ENCODE assay signal across 9 mouse cellular contexts in the genomic region with DNA sequence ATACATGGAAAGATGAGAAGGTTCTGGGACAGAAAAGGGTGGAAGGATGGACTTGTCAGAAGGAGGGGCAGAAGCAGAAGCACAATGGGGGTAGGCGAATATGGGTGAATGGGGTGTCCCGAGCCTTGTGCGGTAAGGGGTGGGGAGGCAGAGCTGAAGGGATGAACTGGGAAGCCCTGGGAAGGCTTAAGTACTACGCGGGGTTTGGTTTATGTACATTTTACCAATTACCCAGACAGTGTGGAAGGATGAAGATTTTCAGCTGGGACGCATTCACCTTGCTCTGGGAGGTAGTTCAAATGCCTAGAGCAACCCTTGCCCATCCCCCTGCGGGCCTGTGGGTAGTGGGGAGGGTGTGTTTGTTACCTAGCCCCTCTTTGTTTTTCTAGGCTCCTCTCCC. TPM values are rescaled to one million over a fixed set of nuclear protein-coding genes. Genes with fewer than 3 reads are reported as not detected.
A peak's percentile ranks its signal among the peaks of the same experiment; 100 is the strongest.
DNase-seq lines count a peak whose midpoint lies in the region; ATAC-seq and TF ChIP-seq lines count a peak whose summit lies in the region.
"Had no signal": no experiment of that assay in that cellular context is flagged by ENCODE, and none has a peak within 500 bp of the region (broad histone marks: within the 10 kb centered on the region; RNA-seq: fewer than 3 reads in every experiment).

No protein-coding gene starts in this region.

- no peak for DNase-seq in heart, postnatal 36 days
- DNase-seq in G1E (ENCODE audit: low spot score): no peak
- no peak for DNase-seq in heart, postnatal 0 days (ENCODE audit: low spot score)
- no peak for DNase-seq in right cerebral cortex, postnatal 14 days
- no peak for DNase-seq in right cerebral cortex, postnatal 36 days (ENCODE audit: low spot score in 2 of 2)
- DNase-seq in Muller cell, postnatal 12 days (ENCODE audit: inconsistent ontology term): no peak

- peaks cover 32% of the 10 kb centered on the region for H3K36me3 ChIP-seq in heart, embryonic 12.5 days
- H3K36me3 ChIP-seq in G1E (replicated peaks) (peaks cover 37% of the 10 kb centered on the region), macrophage (ENCODE audit: inconsistent target) (0 out of 2 replicates have a peak, but pooled peaks cover 11% of the 10 kb centered on the region)
- peaks cover 24% of the 10 kb centered on the region for H3K36me3 ChIP-seq in heart, postnatal 0 days (replicated peaks; ENCODE audit: control insufficient read depth, insufficient read depth, low read length)

- intact Hi-C loops in heart, postnatal 36 days (cut with DNase I): loop anchor here (2.0 kb wide), 1 partner anchor 103 kb away; a partner anchor contains a TSS

- H3K27ac ChIP-seq in heart, embryonic 12.5 days (ENCODE audit: poor library complexity, severe bottlenecking): no peak overlapping the region
- H3K27ac ChIP-seq in heart, postnatal 0 days (ENCODE audit: low read depth): peak overlapping the region; percentile 67
- peak overlapping the region; percentile 82 for H3K27ac ChIP-seq in macrophage

- 28% methylated on average over 7 of the region's 7 CpGs for WGBS in heart, embryonic 12.5 days
- WGBS in heart, postnatal 0 days: 27% methylated on average over 7 of the region's 7 CpGs
- 62% methylated on average over 7 of the region's 7 CpGs for WGBS in macrophage (ENCODE audit: missing documents)

- peak overlapping the region; percentile 83 for H3K4me3 ChIP-seq in heart, embryonic 12.5 days
- H3K4me3 ChIP-seq in G1E (ENCODE audit: low read depth, low read length) (peak overlapping the region; percentile 80; the same call in 1 of the 2 replicates), macrophage (ENCODE audit: inconsistent target) (peak overlapping the region; percentile 91)
- peak overlapping the region; percentile 67 for H3K4me3 ChIP-seq in heart, postnatal 0 days (ENCODE audit: low read depth, low read length)

- peak overlapping the region; percentile 70 for H3K9ac ChIP-seq in heart, embryonic 12.5 days
- peak overlapping the region; percentile 80 for H3K9ac ChIP-seq in heart, postnatal 0 days (replicated peaks; ENCODE audit: low read depth, low read length)

- no peak for ATAC-seq in heart, embryonic 12.5 days (ENCODE audit: insufficient number of reproducible peaks, low FRiP score)
- ATAC-seq in G1E (ENCODE audit: extremely low read depth, insufficient number of reproducible peaks, low FRiP score, poor library complexity, severe bottlenecking): no peak
- ATAC-seq in heart, postnatal 0 days (ENCODE audit: insufficient read depth, low read depth): no peak

- peaks cover 16% of the 10 kb centered on the region for H3K27me3 ChIP-seq in heart, embryonic 12.5 days (replicated peaks)
- peaks cover 38% of the 10 kb centered on the region for H3K27me3 ChIP-seq in G1E (ENCODE audit: insufficient read depth, low read length)
- no peaks in the 10 kb centered on the region for H3K27me3 ChIP-seq in heart, postnatal 0 days (ENCODE audit: control insufficient read depth, insufficient read depth, low read length)

- TF ChIP-seq CTCF in G1E (IDR thresholded peaks at IDR 0.05; ENCODE audit: low read depth, low read length): no peak
- TF ChIP-seq CTCF in heart, postnatal 0 days (IDR thresholded peaks at IDR 0.05; ENCODE audit: low read depth): no peak

- peak overlapping the region; percentile 81 for H3K4me2 ChIP-seq in heart, embryonic 12.5 days
- peak overlapping the region; percentile 82 for H3K4me2 ChIP-seq in heart, postnatal 0 days (ENCODE audit: low read depth, low read length)

- no peaks in the 10 kb centered on the region for H3K9me3 ChIP-seq in heart, embryonic 12.5 days (replicated peaks)
- no peaks in the 10 kb centered on the region for H3K9me3 ChIP-seq in G1E (replicated peaks)
- H3K9me3 ChIP-seq in heart, postnatal 0 days (replicated peaks; ENCODE audit: control insufficient read depth, low read length): no peaks in the 10 kb centered on the region

- TF ChIP-seq EP300 in heart, postnatal 0 days (IDR thresholded peaks at IDR 0.05; ENCODE audit: low read depth): no peak

- peaks cover 28% of the 10 kb centered on the region for H3K4me1 ChIP-seq in heart, embryonic 12.5 days (replicated peaks)
- peaks cover 54% of the 10 kb centered on the region for H3K4me1 ChIP-seq in G1E (ENCODE audit: insufficient read depth, low read depth, low read length)
- H3K4me1 ChIP-seq in heart, postnatal 0 days (ENCODE audit: control insufficient read depth, insufficient read depth): peaks cover 21% of the 10 kb centered on the region

- H3K79me2 ChIP-seq in macrophage (ENCODE audit: inconsistent target): peaks cover 22% of the 10 kb centered on the region

RNA-seq across cellular contexts. Expression of a gene that starts 0.7 kb away (rescaled TPM):
- 22.6 and 23.1 TPM in 2 replicates for polyA plus RNA-seq in heart, embryonic 12.5 days (2016; fragmentation: Nextera tagmentation; extraction: Ambion mirVana)
- 1 to 10 TPM; 5.2 to 5.3 TPM for total RNA-seq in heart, postnatal 36 days (2021)
- total RNA-seq in G1E (2014; fragmentation: Nextera tagmentation): 61.9 and 93.9 TPM in 2 replicates
- total RNA-seq in G1E (2017): 27.5 and 29.2 TPM in 2 replicates
- polyA plus RNA-seq in G1E (2012): 31.3 and 33.6 TPM in 2 replicates
- 9.5 and 12.3 TPM in 2 replicates for total RNA-seq in heart, postnatal 0 days (2014; rRNA removed; ENCODE audit: low replicate concordance)
- polyA plus RNA-seq in heart, postnatal 0 days (2015; fragmentation: Nextera tagmentation; extraction: Ambion mirVana): 9.5 and 9.7 TPM in 2 replicates
- 10 to 100 TPM; 15.7 to 94.0 (median 36.0) TPM for total RNA-seq in macrophage (2018; cell fraction: chromatin; rRNA removed)
- 10 to 100 TPM; 11.6 to 24.5 (median 21.0) TPM for total RNA-seq in macrophage (2018; cell fraction: cytosol; rRNA removed)
- total RNA-seq in macrophage (2018; cell fraction: nucleus; rRNA removed): 10 to 100 TPM; 15.3 to 66.7 (median 30.6) TPM
- 16.0 to 22.9 TPM (median 16.7 TPM) in 3 replicates for polyA plus RNA-seq in macrophage (2018)

RNA-seq across cellular contexts. Expression of a gene that starts 10.3 kb away (rescaled TPM):
- polyA plus RNA-seq in heart, embryonic 12.5 days (2016; fragmentation: Nextera tagmentation; extraction: Ambion mirVana): 627 and 649 TPM in 2 replicates
- 100 to 1,000 TPM; 326 to 332 TPM for total RNA-seq in heart, postnatal 36 days (2021)
- 270 and 304 TPM in 2 replicates for total RNA-seq in G1E (2014; fragmentation: Nextera tagmentation)
- 565 and 679 TPM in 2 replicates for total RNA-seq in G1E (2017)
- polyA plus RNA-seq in G1E (2012): 547 and 673 TPM in 2 replicates
- total RNA-seq in heart, postnatal 0 days (2014; rRNA removed; ENCODE audit: low replicate concordance): 808 and 961 TPM in 2 replicates
- polyA plus RNA-seq in heart, postnatal 0 days (2015; fragmentation: Nextera tagmentation; extraction: Ambion mirVana): 738 and 763 TPM in 2 replicates
- total RNA-seq in macrophage (2018; cell fraction: chromatin; rRNA removed): 100 to 1,000 TPM in 4 of 26 experiments, 10 to 100 TPM in 22; 18.3 to 159 (median 72.4) TPM
- 100 to 1,000 TPM; 243 to 343 (median 284) TPM for total RNA-seq in macrophage (2018; cell fraction: cytosol; rRNA removed)
- total RNA-seq in macrophage (2018; cell fraction: nucleus; rRNA removed): 100 to 1,000 TPM in 11 of 26 experiments, 10 to 100 TPM in 15; 34.9 to 158 (median 91.0) TPM
- polyA plus RNA-seq in macrophage (2018): 375 to 413 TPM (median 395 TPM) in 3 replicates

RNA-seq across cellular contexts. Expression of a gene that starts 11.1 kb away (rescaled TPM):
- polyA plus RNA-seq in heart, embryonic 12.5 days (2016; fragmentation: Nextera tagmentation; extraction: Ambion mirVana): 1.5 and 1.6 TPM in 2 replicates
- total RNA-seq in heart, postnatal 36 days (2021): 10 to 100 TPM in 1 of 2 experiments, 1 to 10 TPM in 1; 6.6 to 11.1 TPM
- total RNA-seq in G1E (2014; fragmentation: Nextera tagmentation) (12.8 and 13.0 TPM in 2 replicates), G1E (2017) (21.9 and 26.7 TPM in 2 replicates)
- polyA plus RNA-seq in G1E (2012) (32.8 and 36.0 TPM in 2 replicates), macrophage (2018) (0.25 to 0.60 TPM (median 0.41 TPM) in 3 replicates)
- total RNA-seq in heart, postnatal 0 days (2014; rRNA removed; ENCODE audit: low replicate concordance): 5.2 TPM in 1 of 2 replicates, not detected in the other
- 2.7 and 4.4 TPM in 2 replicates for polyA plus RNA-seq in heart, postnatal 0 days (2015; fragmentation: Nextera tagmentation; extraction: Ambion mirVana)
- 1 to 10 TPM in 17 of 26 experiments, under 1 TPM in 8, not detected in 1; 0.29 to 2.9 (median 1.2) TPM for total RNA-seq in macrophage (2018; cell fraction: chromatin; rRNA removed)
- under 1 TPM in 20 of 26 experiments, not detected in 6; 0.09 to 0.78 (median 0.29) TPM for total RNA-seq in macrophage (2018; cell fraction: cytosol; rRNA removed)
- total RNA-seq in macrophage (2018; cell fraction: nucleus; rRNA removed): 1 to 10 TPM in 11 of 26 experiments, under 1 TPM in 13, not detected in 2; 0.29 to 2.9 (median 0.95) TPM

RNA-seq across cellular contexts. Expression of a gene that starts 11.9 kb away (rescaled TPM):
- 1.3 and 1.4 TPM in 2 replicates for polyA plus RNA-seq in heart, embryonic 12.5 days (2016; fragmentation: Nextera tagmentation; extraction: Ambion mirVana)
- 1 to 10 TPM in 1 of 2 experiments, under 1 TPM in 1; 0.51 to 1.2 TPM for total RNA-seq in heart, postnatal 36 days (2021)
- total RNA-seq in G1E (2014; fragmentation: Nextera tagmentation) (not detected in 2 replicates), G1E (2017) (0.06 and 0.27 TPM in 2 replicates)
- polyA plus RNA-seq in G1E (2012) (not detected in 2 replicates), macrophage (2018) (0.10 to 0.21 TPM (median 0.17 TPM) in 3 replicates)
- total RNA-seq in heart, postnatal 0 days (2014; rRNA removed; ENCODE audit: low replicate concordance): 3.4 and 14.7 TPM in 2 replicates
- polyA plus RNA-seq in heart, postnatal 0 days (2015; fragmentation: Nextera tagmentation; extraction: Ambion mirVana): 0.67 and 0.91 TPM in 2 replicates
- 100 to 1,000 TPM in 2 of 26 experiments, 10 to 100 TPM in 8, 1 to 10 TPM in 8, under 1 TPM in 7, not detected in 1; 0.30 to 176 (median 4.0) TPM for total RNA-seq in macrophage (2018; cell fraction: chromatin; rRNA removed)
- 10 to 100 TPM in 4 of 26 experiments, 1 to 10 TPM in 4, under 1 TPM in 14, not detected in 4; 0.07 to 29.5 (median 0.49) TPM for total RNA-seq in macrophage (2018; cell fraction: cytosol; rRNA removed)
- 100 to 1,000 TPM in 3 of 26 experiments, 10 to 100 TPM in 6, 1 to 10 TPM in 12, under 1 TPM in 4, not detected in 1; 0.50 to 126 (median 5.6) TPM for total RNA-seq in macrophage (2018; cell fraction: nucleus; rRNA removed)

RNA-seq across cellular contexts. Expression of a gene that starts 12.0 kb away (rescaled TPM):
- polyA plus RNA-seq in heart, embryonic 12.5 days (2016; fragmentation: Nextera tagmentation; extraction: Ambion mirVana): not detected in 2 replicates
- not detected for total RNA-seq in heart, postnatal 36 days (2021)
- total RNA-seq in G1E (2014; fragmentation: Nextera tagmentation) (not detected in 2 replicates), G1E (2017) (not detected in 2 replicates)
- polyA plus RNA-seq in G1E (2012) (35.4 TPM in 1 of 2 replicates, not detected in the other), macrophage (2018) (not detected in 3 replicates)
- total RNA-seq in heart, postnatal 0 days (2014; rRNA removed; ENCODE audit: low replicate concordance): not detected in 2 replicates
- polyA plus RNA-seq in heart, postnatal 0 days (2015; fragmentation: Nextera tagmentation; extraction: Ambion mirVana): not detected in 2 replicates
- total RNA-seq in macrophage (2018; cell fraction: chromatin; rRNA removed): not detected
- total RNA-seq in macrophage (2018; cell fraction: cytosol; rRNA removed): under 1 TPM in 1 of 26 experiments, not detected in 25; 0.74 TPM
- total RNA-seq in macrophage (2018; cell fraction: nucleus; rRNA removed): not detected
- polyA plus RNA-seq: frontal cortex, adult 2 months had no signal
